Mouse (Mus musculus) lung, postnatal 0 days (tissue): ENCODE data around the gene Trappc4.

Experiments used
- CTCF ChIP-seq: IDR thresholded peaks from 2 replicates; pipeline ENCODE4 v1.5.1; 2016; ENCODE audit warnings: antibody characterized with exemption, mild to moderate bottlenecking
- EP300 ChIP-seq: IDR thresholded peaks from 2 replicates; pipeline ENCODE4 v1.6.1; 2016; ENCODE audit warnings: antibody characterized with exemption, mild to moderate bottlenecking, control low read depth

DNA sequence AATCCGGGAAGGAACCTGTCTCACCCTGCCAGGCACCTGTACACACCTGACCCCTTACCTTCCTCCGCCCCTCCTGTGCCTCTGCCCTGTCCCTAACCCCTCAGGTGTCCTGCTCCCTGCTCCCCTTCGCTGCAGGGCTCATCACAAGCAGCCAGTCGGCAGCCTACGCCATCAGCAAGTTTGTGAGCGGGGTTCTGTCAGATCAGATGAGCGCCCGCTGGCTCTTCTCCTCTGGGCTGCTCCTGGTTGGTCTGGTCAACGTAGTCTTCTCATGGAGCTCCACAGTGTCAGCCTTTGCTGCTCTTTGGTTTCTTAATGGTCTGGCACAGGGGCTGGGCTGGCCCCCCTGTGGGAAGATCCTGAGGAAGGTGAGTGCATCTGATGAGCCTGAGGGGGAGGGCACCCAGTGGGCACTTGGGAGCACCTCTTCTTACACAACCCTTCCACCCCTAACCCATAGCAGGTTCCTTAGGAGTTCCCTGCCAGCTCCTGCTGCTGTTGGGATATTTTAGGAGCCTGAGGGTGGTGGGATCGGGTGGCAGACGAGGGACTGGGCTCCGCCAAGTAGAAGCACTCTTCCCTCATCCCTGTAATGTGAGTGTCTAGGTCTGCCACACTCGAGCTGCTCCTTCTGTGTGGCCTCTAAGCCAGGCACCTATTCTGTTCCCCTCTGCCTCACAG is 8.1 kb downstream of the Trappc4 start:
- TF ChIP-seq EP300 (no peak), CTCF (no peak)
